Mouse (Mus musculus) A20 (cell line): ENCODE measurements around the gene Syce1.
"Not testable (repeated sequence)": the region's sequence is repeated elsewhere in the genome, so short reads cannot be mapped to it uniquely, and the experiment has no call there.

ENCODE experiments used
- DNase-seq: peaks from one replicate; pipeline ENCODE4 v3.0.0-alpha.2; 2011; ENCODE audit warnings: low read depth, low spot score

Gene Syce1

DNA sequence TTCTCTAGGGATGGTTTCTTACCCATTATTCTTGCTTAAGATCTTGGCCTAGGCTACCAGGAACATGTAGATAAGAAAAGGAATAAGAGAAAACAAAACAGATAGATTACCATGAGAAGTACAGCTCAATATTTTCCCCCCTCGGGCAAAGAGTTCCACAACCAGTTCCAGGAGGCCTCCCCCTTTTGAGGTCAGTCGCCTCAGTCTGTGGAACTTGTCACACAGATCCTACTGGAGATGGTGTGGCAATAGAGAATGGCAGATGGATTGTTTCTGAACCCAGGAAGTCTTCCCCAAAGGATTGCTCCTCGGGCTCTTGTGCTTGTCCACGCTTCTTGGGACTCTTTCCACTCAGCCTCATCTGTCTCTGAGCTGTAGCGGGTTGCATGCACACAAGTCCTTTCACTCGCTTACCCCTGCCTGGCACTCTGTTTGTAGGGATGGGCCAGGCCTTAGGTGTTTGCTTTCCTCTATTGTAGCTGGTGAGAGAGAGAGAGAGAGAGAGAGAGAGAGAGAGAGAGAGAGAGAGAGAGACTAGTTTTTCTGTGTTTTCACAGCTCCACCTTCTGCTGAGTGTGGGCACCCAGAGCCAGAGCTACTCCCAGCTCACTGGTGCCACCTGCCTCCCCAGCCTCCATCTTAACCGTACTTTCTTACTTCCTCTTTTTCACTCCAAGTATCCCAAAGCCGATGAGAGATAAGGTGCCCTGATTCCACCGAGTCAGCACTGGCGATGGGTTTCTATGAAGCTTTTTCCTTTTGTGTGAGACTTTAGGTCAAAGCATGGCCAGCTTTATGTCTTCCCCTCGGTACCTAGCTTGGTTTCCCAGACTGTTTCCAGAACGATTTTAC is 21.5 kb downstream of the Syce1 start:
- peak; percentile 51 for DNase-seq

DNA sequence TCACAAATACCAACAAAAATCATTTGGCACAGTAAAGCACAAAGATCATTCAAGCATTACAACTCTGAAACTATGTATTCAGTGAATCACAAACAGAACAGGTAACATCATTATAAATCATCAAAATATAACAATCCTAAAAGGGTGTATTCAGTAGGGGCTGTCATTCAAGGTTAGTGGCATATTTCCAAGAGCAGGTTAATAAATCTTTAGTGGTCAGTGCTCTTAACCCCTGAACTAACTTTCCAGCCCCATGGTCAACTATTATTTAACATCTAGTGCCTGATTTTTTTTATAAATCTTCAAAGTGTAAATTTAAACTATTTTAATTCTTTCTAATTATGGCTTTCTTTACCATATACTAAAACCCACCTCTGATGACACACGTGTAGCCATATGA is 22.3 kb downstream of the Syce1 start:
- DNase-seq = not testable (repeated sequence)

DNA sequence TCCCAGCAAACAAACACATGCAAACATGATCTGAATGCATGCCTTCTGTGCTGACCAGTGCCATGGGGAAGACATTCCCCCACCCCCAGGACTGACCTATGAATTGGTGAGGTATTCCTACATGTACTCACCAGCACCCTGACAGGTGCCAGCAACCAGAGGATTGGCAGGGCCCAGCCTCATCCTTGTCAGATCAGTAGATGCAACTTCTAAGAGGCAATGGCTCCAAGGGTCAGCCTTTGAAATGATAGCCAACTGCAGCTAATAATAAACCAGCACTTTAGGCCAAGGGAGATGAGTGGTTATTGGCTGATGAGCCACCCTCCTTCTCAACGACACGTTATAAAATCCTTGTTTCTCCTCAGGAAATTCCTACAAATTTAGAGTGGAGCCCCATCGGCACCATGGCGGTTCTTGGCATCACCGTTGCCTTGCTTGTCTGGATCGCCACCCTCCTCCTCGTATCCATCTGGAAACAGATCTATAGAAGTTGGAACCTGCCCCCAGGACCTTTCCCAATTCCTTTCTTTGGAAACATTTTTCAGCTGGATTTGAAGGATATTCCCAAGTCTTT is 24.1 kb downstream of the Syce1 start, which contains the start of gene Cyp2e1:
Gene Cyp2e1 (plus strand): TSS at position 293 of the 574 bp plus-strand sequence.
- DNase-seq = no peak

DNA sequence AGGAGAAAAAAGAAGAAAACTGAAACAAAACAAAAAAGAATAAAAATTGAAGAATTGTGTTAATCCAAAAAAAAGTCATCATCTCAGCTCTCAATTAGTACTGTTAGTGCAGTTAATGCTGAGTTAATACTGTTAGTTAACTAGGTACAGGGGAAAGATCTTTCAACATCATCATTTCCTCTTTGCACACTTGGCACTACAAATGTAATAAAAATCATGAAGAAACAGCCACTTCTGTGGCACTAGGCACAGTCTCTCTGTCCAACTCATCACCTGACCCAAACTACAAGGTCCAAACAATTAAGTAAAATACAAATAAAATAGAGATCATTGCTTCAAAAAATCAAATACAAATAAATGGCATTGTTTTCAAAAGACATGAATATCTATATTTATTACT is 27.0 kb downstream of the Syce1 start:
- no peak for DNase-seq

DNA sequence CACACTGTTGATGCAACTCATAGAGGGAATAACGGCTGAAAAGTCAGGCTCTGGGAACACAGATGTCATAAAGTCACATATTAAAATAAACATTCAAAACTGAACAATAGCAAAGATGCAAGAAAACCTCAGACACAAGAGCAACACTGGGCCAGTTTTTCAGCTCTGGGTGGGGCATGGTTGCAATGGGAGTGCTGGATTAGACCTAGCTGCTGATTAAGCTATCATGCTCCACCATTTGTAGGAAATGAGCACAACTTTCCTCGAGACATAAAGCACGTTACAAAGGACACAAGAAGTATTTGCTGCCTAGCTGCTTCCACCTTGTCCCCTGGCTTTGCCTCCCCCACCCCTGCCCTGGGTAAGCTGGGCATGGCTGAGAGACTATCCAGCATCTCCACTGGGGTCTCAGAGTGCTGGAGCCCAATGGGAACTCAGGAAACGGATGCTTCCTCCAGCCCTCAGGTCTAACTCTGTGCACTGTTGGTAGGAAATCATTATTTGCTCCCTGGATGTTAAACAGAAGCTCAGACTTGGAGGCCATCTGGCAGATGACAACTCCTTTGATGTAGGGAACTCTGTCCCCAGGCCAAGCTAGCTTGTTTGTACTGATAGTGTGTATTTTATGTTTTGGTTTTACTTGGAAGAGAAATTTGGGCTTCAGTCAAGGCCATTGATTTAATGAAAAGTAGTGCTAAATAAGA is 31.3 kb downstream of the Syce1 start:
- DNase-seq = no peak

DNA sequence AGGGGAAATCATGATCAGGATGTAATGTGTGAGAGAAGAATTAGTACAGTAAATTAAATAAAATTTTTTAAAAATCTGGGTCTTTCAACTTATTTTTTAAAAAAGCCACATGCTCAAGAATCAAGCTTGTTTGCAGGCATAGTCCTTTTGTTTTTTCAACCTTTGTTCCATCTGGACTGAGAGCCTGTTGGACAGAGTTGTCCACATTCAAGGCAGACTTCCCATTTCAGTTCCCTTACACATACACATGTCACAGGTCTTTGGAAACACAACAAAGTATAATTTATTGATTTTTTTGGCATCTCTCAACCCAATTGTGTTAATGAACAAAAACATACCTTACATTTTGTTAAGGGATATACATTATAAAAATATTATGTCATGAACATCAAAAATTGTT is 33.1 kb downstream of the Syce1 start:
- no peak for DNase-seq

DNA sequence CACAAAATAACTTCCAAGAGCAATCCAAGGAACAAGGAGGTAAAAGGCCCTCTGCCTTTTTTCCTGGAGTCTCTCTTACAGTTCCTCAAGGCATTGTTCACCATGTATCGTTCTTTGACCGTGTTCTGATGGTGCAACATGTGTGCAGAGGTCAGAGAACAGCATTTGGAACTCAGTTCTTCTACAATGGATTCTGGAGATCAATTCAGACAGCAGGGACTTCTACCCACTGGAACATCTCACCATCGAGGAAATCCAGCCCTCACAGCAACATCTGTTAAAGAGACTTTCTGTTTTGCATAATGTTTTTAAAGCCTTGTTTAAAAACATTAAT is 38.9 kb downstream of the Syce1 start:
- no peak for DNase-seq

DNA sequence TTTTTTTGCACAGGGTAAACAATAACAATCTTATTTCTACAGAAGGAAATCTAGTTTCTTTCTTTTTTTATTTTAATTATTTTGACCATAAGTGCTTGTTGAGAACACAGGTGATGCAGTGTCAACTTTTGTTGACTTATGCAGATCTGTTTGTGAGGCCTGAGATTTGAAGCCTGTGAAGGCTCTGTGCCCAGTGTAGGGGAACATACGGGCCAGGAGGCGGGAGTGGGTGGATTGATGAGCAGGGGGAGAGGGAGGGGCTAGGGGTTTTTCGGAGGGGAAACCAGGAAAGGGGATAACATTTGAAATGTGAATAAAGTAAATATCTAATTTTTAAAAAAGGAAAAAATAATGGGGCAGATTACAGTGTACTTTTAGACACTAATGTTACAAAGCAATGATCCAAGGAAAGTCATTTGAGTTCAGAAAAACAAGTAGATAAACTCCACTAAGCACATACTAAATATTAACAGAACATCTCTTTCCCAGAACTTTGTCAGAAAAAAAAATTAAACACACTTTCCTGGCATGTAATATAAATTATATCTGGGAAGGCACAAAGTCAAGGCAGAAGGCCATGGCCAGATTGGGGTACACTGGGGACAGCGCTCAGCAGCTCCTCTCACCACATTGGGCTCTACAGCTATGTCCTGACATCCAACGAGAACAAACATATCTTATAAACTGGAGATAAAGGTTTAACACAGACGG is 39.4 kb downstream of the Syce1 start:
- no peak for DNase-seq

DNA sequence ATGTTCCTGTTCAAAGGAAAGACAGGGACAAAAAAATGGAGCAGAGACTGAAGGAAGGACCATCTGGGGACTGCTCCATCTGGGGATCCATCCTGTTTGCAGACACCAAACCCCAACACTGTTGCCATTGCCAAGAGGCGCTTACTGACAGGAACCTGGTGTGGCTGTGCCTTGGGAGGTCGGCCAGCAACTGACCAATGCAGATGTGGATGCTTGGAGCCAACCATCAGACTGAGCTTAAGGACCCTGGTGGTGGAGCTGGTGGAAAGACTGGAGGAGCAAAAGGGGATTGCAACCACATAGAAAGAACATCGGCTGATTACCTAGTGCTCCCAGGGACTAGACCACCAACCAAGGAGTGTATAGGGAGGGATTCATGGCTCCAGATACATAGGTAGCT is 40.2 kb downstream of the Syce1 start:
- DNase-seq = no peak

DNA sequence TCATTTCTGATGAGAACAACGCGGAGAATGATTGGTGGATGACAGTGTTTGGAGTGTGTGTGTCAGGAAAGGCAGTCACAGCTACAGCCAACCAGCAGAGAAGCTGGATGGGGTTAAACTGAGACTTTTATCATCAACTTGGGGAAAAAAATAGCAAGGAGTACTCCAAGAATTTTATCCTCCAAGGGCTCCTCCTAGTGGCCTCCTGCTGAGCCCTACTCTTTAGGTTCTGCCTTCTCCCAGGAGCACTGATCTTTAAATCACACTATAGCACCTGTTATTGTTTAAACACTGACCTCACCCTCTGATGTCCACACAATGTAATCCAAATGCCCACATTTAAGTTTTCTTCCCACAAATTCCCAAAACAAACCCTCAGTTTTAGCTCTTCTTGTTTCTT is 54.5 kb downstream of the Syce1 start:
- no peak for DNase-seq
